Mouse (Mus musculus) gastrocnemius, postnatal 10 days (tissue): Measurements from ENCODE around the gene Fam107b. TPM values are rescaled to one million over a fixed set of nuclear protein-coding genes. Genes with fewer than 3 reads are reported as not detected.
A peak's percentile ranks its signal among the peaks of the same experiment; 100 is the strongest.
"Not testable (repeated sequence)": the region's sequence is repeated elsewhere in the genome, so short reads cannot be mapped to it uniquely, and the experiment has no call there.

Experiments
- DNase-seq: peaks from one replicate; pipeline ENCODE4 v3.0.0; 2021; ENCODE audit warnings: mixed read lengths
- total RNA-seq, 2 experiments: library from RNA; stranded (reverse); gene quantifications; 2 replicates each; pipeline ENCODE4 v1.2.3; 2021

Gene Fam107b
- total RNA-seq, 2 experiments from 2014 or later: 12.7 to 14.0 TPM

DNA sequence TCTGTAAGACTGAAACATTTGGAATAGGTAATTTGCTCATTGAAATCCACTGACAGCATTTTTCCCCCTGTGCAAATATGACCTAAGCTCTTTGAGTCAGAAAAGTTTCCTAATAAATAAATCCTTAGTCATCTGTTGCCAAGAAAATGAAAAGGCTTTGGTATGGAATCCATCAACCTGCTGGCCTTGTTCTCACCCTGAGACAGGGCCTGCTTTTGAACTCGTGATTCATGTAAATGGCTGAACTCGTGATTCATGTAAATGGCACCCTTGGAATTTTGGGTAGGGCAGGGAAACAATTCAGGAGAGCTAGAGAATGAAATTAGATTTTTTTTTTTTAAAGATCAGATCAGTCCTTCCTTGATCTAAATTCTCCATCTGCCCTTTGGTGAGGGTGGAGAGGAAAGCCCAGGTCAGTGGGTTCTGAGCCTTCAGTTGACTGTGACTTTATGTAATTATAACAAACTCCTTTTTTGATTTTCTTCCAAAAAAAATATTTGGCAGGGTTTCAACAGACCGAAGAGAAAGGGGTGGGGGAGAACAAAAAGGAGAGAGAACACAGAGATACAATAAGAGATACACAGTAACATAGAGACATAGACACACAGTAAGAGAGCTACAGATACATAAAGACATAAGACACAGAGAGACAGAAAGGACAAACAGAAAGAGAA, 142.2 kb downstream of the Fam107b start:
- DNase-seq: no peak

DNA sequence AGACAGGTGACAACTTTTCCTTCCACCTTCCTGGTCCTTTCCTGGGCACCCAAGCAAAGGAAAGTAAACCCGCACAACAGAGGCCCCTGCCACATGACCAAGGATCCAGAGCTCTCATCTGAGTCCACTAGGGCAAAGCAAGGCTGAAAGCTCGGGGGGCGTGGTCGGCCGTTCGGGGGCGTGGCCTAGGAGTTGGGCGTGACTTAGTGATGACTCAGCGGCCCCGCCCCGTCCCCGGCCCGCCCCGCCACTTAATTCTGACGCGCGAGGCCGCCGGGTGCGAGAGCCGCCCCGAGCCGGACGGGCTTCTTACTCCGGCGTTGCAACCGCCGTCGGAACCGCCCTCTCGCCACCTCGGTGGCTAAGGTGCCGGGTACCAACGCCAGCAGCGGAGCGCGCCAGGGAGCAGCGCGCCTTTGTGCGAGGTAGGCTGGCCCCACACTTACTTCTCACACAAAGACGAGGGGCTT, 143.0 kb downstream of the Fam107b start:
- peak; percentile 98 for DNase-seq

DNA sequence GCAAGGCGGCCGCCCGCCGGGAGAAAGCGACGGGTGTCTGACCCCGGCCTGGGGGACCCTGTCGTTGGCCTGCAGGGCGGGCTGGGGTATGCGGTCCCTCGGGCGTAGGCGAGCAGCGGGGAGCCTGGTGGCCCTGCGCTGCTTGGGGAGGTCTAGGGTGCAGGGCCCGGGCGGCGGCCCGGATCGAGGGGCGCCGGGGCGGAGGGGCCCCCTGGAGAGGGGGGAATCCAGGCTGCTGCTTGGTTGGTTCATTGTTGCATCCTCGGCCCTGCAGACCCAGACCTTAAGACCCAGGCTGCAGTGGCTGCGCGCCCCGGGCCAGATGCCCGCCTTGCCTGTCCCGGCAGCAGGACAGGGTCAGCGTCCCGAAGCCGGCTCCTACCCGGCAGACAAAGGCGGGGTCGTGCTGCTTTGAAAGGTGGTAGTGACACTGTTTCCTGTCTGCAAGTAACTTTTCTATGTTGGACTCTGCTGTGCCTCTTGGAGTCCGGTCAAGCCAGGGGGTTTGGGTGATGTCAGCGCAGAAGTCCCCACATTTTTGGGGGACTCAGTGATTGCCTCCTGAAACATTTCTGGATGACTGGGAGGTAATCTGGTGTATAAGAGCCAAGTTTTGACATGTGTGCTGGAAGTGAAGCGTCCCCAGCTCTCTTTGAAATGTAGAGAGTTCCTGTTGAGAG, 143.5 kb downstream of the Fam107b start:
- peak; percentile 53 for DNase-seq

DNA sequence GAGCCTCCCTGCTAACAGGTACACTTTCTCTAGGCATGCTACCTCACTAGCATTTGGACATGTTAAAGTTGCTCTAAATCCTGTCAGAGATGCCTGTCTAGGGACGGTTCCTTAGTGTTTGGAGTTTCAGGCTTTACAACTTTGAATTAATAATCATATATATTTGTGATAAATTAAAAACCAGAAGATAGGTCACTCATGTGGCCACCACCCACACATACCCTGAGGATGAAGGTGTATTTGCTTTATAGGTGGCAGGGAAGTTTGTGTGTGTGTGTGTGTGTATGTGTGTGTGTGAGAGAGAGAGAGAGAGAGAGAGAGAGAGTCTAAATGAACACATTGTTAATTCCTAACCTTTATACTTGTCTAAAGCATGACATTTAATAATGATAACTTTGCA, 144.2 kb downstream of the Fam107b start:
- DNase-seq: no peak

DNA sequence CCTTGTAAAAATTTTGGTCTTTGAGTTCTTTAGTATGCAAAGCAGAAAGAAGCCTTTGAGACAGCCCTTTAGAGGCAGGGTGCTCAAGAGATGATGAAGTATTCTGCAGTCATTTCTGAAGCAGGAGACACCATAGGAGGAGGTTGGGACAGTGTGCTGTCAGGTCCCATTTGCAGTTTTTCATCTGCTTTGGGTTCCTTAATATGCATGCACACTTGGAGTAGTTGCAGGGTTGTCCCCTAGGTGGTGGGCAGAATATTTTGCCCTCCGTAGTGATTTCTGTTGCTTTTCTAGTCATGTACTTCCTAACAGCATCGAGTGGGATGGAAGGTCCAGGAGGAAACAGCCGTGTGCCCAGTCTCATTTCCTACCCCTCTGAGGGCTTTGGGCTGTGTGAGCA, 145.1 kb downstream of the Fam107b start:
- DNase-seq: no peak

DNA sequence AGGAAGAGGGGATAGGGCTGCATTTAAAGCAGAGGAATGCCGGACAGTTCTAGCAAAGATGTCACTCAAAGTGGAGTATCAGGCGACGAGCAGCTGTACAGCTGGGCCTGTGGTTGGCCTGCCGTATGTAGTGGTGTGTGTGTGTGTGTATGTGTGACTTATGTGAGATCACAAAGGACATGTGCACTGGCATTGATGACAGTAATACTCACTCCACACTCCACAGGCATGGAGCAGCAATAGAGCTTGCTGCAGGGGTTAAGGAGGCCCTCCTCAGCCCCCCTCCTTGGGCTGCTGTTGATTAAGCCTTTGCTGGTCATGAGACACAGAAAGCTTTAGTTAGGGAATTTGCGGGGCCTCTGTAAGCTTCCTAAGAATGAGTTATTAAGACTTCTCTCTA, 147.0 kb downstream of the Fam107b start:
- no peak for DNase-seq

DNA sequence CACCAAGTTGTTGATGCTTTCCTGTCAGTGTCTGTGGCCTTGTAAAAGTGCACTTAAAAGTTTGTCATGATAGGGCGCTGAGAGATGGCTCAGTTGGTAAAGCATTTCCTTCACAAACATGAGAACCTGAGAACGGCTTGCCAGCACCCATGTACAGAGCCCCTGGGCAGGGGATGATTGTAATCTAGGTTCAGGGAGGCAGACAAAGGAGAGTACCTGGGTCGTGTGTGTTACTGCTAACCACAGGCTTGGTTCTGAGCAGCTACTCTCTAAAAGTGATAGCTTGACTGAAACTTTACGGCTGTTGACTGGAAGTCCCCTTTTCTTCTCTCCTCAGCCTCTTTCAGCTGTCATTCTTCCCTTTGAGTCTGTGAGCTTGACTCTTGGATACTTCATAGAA, 147.6 kb downstream of the Fam107b start:
- DNase-seq: no peak

DNA sequence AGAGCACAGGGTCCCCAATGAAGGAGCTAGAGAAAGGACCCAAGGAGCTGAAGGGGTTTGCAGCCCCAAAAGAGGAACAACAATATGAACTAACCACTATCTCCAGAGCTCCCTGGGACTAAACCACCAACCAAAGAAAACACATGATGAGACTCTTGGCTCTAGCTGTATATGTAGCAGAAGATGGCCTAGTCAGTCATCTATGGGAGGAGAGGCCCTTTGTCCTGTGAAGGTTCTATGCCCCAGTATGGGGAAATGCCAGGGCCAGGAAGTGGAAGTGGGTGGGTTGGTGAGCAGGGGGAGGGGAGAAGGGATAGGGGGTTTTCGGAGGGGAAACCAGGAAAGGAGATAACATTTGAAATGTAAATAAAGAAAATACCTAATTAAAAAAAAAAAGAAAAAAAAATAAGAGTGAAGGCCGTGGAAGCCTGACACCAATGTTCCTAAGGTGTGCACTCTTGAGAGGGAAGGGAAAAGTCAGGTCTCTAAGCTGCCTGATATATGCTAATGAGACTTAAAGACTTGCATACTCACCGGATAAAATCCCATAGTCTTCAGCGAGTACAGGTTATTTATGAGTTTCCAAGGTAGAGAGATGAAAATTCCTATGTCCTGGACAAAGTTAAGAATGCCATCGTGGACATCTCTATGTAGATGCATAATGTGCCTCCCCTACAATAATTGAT, 149.3 kb downstream of the Fam107b start:
- DNase-seq: not testable (repeated sequence)

DNA sequence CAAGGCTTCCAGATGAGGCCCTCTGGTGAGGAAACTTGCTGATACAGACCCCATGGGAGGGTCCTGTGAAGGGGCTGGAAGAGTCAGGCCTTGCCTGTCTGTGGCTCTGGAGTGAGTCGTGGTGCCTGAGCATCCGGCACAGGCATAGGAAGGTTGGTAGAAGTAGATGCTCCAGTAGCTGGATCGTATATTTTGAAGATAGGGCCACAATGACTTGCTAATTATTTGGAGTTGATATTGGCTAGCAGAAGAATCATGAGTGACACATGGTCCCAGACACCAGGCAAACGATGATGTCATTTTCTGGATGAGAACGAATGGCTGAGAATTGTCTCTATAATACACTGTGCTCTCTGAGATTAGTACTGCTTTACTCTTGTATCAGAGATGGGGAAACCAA, 150.8 kb downstream of the Fam107b start:
- no peak for DNase-seq

DNA sequence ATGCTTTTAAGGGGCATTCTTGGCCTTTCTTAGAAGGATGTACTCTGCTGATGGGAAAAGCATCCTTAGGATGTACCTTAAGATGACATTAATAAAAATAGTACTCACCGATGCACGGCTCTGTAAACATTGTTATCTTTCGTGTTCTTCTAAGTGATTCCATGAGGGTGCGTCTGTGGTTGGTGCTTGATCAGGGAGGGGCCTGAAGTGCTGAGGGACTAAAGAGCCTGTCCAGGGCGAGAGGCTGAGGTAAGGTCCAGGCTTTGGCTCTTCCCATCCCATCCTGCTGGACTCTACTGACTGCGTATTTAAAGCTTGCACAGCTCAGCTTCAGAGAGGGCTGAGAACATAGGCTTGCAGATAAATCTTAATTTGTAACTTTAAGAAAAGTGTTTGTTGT, 151.7 kb downstream of the Fam107b start:
- DNase-seq: no peak

DNA sequence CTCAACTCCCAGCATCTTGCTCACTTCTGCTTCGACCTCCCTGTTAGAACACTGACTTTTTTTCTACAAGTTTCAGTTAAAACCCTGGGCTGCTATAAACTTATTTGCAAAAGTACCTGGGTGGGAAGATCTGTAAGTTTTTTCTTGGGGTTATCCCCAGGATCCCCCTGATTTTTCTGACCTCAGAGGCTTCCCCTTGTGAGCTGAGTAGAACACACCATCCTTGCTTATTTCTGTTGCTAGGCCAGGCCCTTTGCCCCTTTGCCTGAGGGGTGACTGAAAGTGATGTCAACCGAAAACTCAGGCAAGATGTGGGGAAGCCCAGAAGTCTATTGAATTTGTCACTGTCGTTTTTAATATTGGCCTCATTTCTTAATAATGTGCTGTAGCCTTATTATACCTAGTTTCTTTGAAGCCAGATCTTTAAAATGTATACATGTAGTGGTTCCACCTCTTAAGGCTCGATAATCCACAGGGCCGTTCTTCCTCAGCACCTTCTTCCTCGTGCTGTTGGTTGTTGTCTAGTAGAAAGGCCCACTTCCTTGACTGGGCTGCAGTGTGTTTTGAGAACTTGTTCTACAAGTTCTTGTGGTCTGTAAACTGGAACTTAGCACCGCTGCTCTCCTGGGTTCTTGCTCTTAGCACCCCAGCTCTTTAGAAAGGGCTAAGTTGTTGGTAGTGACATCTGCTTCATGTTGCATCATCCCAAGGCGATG, 153.3 kb downstream of the Fam107b start:
- no peak for DNase-seq

DNA sequence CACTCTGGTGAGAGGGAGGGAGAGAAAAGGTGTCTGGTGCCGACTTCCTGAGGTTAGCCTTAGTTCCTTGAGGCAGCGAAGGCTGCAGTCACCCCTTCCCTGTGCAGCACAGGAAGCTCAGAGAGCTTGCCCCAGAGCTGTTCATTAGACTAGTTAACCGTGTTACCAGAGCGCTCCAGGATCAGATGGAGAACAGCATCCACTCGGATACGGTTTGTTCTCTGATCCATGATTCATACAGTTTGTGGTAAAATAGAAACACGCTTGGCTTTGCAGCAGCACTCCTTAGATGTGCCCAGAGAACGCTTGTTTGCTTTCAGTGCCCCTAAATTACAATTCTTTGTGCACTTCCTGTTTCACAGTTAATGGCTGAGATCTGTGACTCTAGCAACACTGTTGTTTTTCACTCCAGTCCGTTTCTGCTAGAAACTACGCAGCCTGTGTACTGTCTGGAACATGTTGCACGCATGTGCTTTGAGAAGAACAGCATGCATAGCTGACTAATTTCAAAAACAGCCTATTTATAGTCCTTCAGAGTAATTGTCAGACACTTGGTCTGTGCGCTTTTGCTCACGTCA, 156.3 kb downstream of the Fam107b start:
- DNase-seq: no peak

DNA sequence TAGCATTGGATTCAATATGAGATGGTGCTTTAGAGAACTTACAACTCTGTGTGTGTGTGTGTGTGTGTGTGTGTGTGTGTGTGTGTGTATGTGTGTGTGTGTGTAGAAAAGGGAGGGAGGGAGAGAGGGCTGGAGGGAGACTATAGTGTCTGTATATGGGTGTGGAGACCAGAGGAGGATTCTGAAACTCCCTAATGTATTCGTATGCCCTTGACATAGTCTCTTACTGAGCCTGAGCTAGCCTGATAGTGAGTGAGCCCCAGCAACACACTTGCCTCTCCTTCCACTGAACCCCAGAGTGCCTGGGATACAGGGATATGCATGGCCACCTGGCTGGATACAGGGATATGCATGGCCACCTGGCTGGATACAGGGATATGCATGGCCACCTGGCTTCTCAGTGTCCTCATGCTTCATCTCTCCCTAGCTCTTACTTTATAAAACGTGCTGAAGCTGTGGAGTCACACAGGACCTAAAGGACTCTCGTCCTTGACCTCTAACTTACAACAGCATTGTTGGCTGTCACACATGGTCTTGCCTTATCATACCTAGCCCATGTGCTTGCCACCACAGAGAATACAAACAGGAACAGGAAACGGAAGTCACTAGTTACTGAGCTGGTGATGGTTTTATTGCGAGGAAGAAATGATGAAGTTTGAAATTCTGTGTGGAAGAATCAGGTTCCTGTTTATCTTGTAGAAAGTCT, 157.1 kb downstream of the Fam107b start:
- DNase-seq: no peak

DNA sequence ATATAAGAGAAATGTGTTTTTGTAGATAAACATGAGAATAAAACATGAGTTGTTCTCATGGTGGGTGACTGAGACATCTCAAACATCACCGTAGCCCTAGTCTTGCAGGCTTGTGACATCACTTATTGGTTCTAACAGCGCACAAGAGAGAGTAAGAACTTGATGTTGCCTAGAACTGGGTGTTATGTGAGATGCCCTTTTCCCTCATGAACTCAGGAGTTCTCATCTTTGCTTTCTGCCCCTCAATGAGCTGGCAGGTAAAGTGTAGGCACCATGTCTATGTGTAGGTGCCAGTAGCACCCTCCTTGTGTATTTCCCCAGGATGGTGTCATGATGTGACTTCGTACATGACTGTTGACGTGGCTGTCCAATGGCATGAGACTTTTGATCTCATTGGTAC, 157.8 kb downstream of the Fam107b start:
- no peak for DNase-seq

DNA sequence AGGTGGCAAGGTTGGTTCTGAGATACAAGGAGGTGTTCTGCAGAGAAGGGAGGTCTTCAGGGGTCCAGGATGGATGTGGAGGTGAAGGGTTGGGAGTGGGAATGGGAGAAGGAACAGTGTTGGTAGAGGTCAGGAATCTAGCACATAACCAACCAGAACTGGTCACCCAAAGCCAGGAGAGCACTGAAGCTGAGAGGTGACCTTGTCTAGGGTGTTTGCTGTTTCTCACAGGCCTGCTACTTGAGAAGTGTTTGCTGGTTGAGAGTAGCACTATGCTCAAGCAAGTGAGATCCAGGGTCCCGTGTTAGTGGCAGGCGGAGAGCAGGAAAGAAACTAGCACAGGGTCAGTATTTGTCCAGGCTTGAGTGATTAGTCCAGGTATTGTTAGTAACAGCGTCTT, 159.3 kb downstream of the Fam107b start:
- DNase-seq: no peak

DNA sequence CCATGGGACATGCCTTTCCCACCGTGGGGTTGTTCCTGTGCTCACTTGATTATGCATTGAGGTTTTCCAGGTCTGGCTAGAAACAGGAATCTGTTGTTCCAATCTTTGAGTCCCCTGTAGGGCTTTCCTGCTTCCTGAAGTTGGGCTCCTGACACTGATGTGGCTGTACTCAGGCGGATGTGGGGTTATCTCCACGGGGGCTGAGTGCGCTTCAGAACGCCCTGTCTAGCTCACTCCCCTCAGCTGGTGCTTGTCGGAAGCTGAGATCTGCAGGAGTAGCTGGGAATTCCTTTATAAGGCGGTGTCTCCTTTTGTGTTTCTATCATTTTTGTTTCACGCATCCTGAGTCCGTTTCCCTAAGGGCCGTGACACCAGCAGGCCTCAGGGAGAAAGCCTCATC, 160.5 kb downstream of the Fam107b start:
- no peak for DNase-seq

DNA sequence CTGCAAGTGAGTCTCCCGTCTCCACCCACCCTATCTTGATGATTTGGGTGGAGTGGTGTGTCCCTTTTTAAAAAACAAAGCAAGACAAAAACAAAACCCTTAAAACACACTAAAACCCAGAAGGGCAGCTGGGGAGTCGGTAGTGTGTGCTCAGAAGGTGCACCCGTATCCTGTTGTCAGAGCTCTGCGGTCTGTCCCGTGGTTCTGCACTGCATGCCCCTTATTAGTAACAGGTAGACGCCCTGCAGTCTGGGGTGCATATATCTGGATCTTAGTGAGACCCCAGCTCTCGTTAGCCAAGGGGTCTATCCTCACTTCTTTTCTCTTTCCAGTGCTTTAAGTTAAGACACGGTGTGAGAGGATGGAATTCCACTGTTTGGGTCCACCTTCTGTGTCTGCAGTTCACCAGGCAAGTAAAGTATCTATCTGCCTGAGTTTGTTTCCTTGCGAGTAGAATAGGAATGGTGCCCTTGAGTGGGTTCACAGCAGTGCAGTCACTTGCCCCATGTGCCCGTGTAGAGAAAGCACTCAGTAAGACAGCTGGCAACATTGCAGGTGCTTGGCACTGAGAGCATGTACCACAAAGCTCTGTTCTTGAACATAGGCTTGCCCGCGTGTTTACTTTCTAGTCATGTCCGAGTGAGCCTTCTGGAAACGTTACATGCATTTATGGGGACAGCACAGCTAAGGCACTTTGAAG, 161.2 kb downstream of the Fam107b start:
- DNase-seq: no peak

DNA sequence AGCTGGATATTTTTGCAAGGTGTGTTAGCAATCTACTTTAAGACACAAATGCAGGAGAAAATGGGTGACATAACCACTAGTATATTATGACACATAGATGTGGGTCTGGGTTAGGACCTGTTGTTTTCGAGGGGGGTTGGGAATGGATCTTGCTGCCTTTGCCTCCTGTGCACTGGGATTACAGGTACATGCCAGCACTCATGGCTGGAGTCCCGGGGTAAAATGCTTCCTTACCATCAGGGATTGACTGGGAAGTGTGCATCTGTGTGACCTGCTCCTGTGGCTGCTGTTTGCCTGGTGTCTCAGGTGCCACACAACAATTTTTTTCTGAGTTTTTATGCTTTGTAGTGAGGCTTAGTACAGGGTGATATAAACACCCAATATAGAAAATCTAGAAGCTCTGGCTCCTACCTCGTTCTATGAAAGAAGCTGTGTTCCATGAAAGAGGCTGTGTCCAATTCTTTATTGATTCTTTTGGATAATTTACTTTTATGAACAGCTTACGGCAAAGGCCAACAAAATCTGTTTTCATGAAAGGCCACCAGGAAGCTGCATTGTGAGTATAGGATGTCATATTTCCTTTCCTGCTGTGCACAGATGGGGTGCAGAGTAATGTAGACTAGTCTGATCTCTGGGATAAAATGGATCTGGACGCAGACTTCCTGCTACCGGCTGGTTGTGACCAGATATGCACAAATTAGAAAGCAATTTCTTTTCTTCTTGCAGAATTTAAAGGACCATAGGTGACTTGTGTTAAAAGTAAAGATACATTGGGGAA, 167.8 kb downstream of the Fam107b start:
- DNase-seq: no peak

DNA sequence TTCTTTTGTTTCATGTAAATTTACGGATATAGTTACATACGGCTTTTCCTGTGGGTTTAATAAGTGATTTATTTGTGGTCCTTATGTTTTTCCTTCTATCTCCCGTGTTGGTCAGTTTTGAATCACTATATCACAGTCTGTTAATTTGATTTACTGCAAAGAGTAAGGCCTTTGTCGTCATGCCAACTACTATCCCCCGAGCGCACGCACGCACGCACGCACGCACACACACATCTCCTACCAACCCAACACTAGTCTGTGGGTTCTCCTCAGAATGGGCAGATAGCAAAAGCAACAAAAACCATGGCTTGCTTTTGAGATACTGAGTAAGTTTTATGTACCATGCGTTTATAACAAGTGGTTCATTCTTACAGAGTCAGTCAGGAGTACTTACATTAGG, 168.4 kb downstream of the Fam107b start:
- no peak for DNase-seq

DNA sequence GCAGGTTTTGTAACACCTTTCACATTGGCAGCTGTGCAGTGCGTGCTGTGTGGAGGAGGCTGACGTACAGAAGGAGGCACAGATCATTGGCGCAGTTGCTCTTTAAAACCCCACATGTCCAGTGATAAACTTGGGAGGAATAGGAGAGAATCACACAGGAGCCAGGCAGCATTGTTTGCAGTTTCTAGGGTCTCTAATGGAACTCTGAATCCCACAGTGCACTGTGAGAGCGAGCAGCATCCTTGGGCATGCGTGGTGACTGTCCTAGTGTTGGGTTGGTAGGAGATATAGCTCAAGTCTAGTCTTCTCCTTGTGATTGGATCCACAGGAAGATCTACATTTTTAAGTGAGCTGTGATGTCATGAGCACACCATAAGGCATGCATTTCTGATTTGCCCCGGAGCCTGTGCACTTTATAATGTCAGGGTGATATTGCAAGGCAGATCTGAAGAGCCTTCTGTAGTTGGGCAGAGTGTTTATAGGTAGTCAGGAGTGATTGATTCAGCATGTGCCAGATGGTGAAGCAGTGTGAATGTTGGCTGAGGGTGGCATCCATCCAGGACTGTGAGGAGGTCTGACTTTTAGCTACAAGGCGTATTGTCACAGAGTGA, 169.2 kb downstream of the Fam107b start:
- DNase-seq: no peak
